Comparison of ENCODE assay signal across 8 mouse cellular contexts in genomic region chr8:88200724-88201495, GRCm38 (mm10). TPM values are rescaled to one million over a fixed set of nuclear protein-coding genes. Genes with fewer than 3 reads are reported as not detected.
A peak's percentile ranks its signal among the peaks of the same experiment; 100 is the strongest.
DNase-seq lines count a peak whose midpoint lies in the region; ATAC-seq and TF ChIP-seq lines count a peak whose summit lies in the region.

No protein-coding gene starts in this region.

- peak overlapping the region; percentile 2 for H3K27ac ChIP-seq in kidney, adult 2 months (ENCODE audit: insufficient read depth, low read depth, low read length)
- no peak overlapping the region for H3K27ac ChIP-seq in MEL (ENCODE audit: control insufficient read depth, low read depth, low read length)
- H3K27ac ChIP-seq in forebrain, embryonic 13.5 days: no peak overlapping the region
- no peak overlapping the region for H3K27ac ChIP-seq in limb, embryonic 15.5 days

- peaks cover 51% of the 10 kb centered on the region for H3K79me2 ChIP-seq in MEL (ENCODE audit: control insufficient read depth, insufficient read depth, low read length, poor library complexity)

- DNase-seq in kidney, adult 2 months: no peak
- DNase-seq in kidney, postnatal 25 days: no peak
- peak; percentile 30 for DNase-seq in MEL (ENCODE audit: low read depth, low spot score)
- peak; percentile 7 for DNase-seq in splenic B cell, adult 2 months (ENCODE audit: low read depth, low spot score)
- DNase-seq in adrenal gland, adult 8-10 months: no peak
- DNase-seq in frontal cortex, adult 2 months (ENCODE audit: extremely low spot score in 1 of 2, low spot score in 1 of 2): no peak

- peak overlapping the region; percentile 89 for H3K9ac ChIP-seq in MEL (ENCODE audit: control insufficient read depth, low read depth, low read length, poor library complexity, severe bottlenecking)
- peak overlapping the region; percentile 91 for H3K9ac ChIP-seq in forebrain, embryonic 13.5 days
- H3K9ac ChIP-seq in limb, embryonic 15.5 days: no peak overlapping the region

- H3K36me3 ChIP-seq in kidney, adult 2 months (ENCODE audit: control insufficient read depth, insufficient read depth, low read length): no peaks in the 10 kb centered on the region
- H3K36me3 ChIP-seq in MEL (ENCODE audit: control insufficient read depth in 1 of 2, insufficient read depth in 2 of 2, low read length in 2 of 2): peaks cover 2 to 15% of the 10 kb centered on the region in 2 experiments; a peak in 3 of 4 replicates
- H3K36me3 ChIP-seq in forebrain, embryonic 13.5 days (ENCODE audit: poor library complexity, severe bottlenecking): peaks cover 1% of the 10 kb centered on the region; the same call in 1 of the 2 replicates
- peaks cover 4% of the 10 kb centered on the region; the same call in 1 of the 2 replicates for H3K36me3 ChIP-seq in limb, embryonic 15.5 days
- H3K36me3 ChIP-seq in splenic B cell, adult 2 months (ENCODE audit: control insufficient read depth, insufficient read depth, low read length, poor library complexity, severe bottlenecking): no peaks in the 10 kb centered on the region; the same call in 1 of the 2 replicates

- no peak for TF ChIP-seq CTCF in kidney, adult 2 months (conservative IDR thresholded peaks at IDR 0.05; ENCODE audit: insufficient read depth, insufficient read length, low read depth, low read length)
- TF ChIP-seq CTCF in MEL (IDR thresholded peaks at IDR 0.05 in 2 of 3, conservative IDR thresholded peaks at IDR 0.05 in 1 of 3; ENCODE audit: control insufficient read depth in 1 of 3, insufficient read depth in 1 of 3, low read depth in 2 of 3, low read length in 3 of 3, poor library complexity in 1 of 3, severe bottlenecking in 1 of 3): no peak

- no peak for ATAC-seq in forebrain, embryonic 13.5 days
- ATAC-seq in limb, embryonic 15.5 days (ENCODE audit: insufficient number of reproducible peaks, low FRiP score, low TSS enrichment, low read depth): no peak

- 5% methylated on average over 10 of the region's 10 CpGs for WGBS in kidney, adult 2 months
- WGBS in forebrain, embryonic 13.5 days: 18% methylated on average over 10 of the region's 10 CpGs
- 12% methylated on average over 10 of the region's 10 CpGs for WGBS in limb, embryonic 15.5 days

- no peaks in the 10 kb centered on the region for H3K9me3 ChIP-seq in MEL (replicated peaks; ENCODE audit: insufficient read depth, low read length)
- H3K9me3 ChIP-seq in forebrain, embryonic 13.5 days (replicated peaks): no peaks in the 10 kb centered on the region
- no peaks in the 10 kb centered on the region for H3K9me3 ChIP-seq in limb, embryonic 15.5 days

- peaks cover 35% of the 10 kb centered on the region for H3K4me1 ChIP-seq in kidney, adult 2 months (ENCODE audit: control insufficient read depth, insufficient read depth, low read length)
- H3K4me1 ChIP-seq in MEL (ENCODE audit: control insufficient read depth in 1 of 2, insufficient read depth in 2 of 2, low read length in 2 of 2): peaks cover 5 to 17% of the 10 kb centered on the region in 2 experiments
- peaks cover 49% of the 10 kb centered on the region for H3K4me1 ChIP-seq in forebrain, embryonic 13.5 days
- H3K4me1 ChIP-seq in limb, embryonic 15.5 days: peaks cover 24% of the 10 kb centered on the region

- H3K4me3 ChIP-seq in kidney, adult 2 months (ENCODE audit: insufficient read depth, low read depth, low read length): peak overlapping the region; percentile 92
- peak overlapping the region; percentile 86 for H3K4me3 ChIP-seq in MEL (ENCODE audit: control insufficient read depth in 1 of 2, insufficient read depth in 1 of 2, low read depth in 2 of 2, low read length in 2 of 2)
- peak overlapping the region; percentile 92 for H3K4me3 ChIP-seq in forebrain, embryonic 13.5 days
- peak overlapping the region; percentile 90 for H3K4me3 ChIP-seq in limb, embryonic 15.5 days

- no peaks in the 10 kb centered on the region for H3K27me3 ChIP-seq in kidney, adult 2 months (replicated peaks; ENCODE audit: control insufficient read depth, insufficient read depth, low read length)
- H3K27me3 ChIP-seq in MEL (ENCODE audit: control insufficient read depth in 1 of 2, insufficient read depth in 2 of 2, low read length in 2 of 2): no peaks in the 10 kb centered on the region
- no peaks in the 10 kb centered on the region for H3K27me3 ChIP-seq in forebrain, embryonic 13.5 days
- no peaks in the 10 kb centered on the region for H3K27me3 ChIP-seq in limb, embryonic 15.5 days
- H3K27me3 ChIP-seq in splenic B cell, adult 2 months (ENCODE audit: control insufficient read depth, insufficient read depth, low read length, poor library complexity, severe bottlenecking): no peaks in the 10 kb centered on the region

- peak overlapping the region; percentile 94 for H3K4me2 ChIP-seq in forebrain, embryonic 13.5 days
- H3K4me2 ChIP-seq in limb, embryonic 15.5 days: peak overlapping the region; percentile 96

- no peak for TF ChIP-seq RAD21 in MEL (IDR thresholded peaks at IDR 0.05; ENCODE audit: low read depth, low read length)

- TF ChIP-seq POLR2A in kidney, adult 2 months (IDR thresholded peaks at IDR 0.05; ENCODE audit: low read depth, low read length): no peak
- TF ChIP-seq POLR2A in MEL (IDR thresholded peaks at IDR 0.05; ENCODE audit: control insufficient read depth in 1 of 2, insufficient read depth in 1 of 2, low read depth in 1 of 2, low read length in 2 of 2, poor library complexity in 1 of 2): no peak

- no peak for TF ChIP-seq EP300 in MEL (IDR thresholded peaks at IDR 0.05; ENCODE audit: low read depth in 1 of 2, low read length in 2 of 2)

TF ChIP-seq in MEL, 35 proteins besides CTCF, POLR2A, EP300 and RAD21:
- TF ChIP-seq ELF1 (IDR thresholded peaks at IDR 0.05; ENCODE audit: low read depth, low read length): no peak
- TF ChIP-seq MYC (IDR thresholded peaks at IDR 0.05; ENCODE audit: low read depth, low read length): no peak
- no peak for TF ChIP-seq MXI1 (IDR thresholded peaks at IDR 0.05; ENCODE audit: low read depth, low read length)
- no peak for TF ChIP-seq MAFK (IDR thresholded peaks at IDR 0.05; ENCODE audit: borderline replicate concordance, low read depth, low read length)
- no peak for TF ChIP-seq MAX (IDR thresholded peaks at IDR 0.05; ENCODE audit: low read length)
- TF ChIP-seq CHD1 (IDR thresholded peaks at IDR 0.05; ENCODE audit: low read depth, low read length): no peak
- TF ChIP-seq POLR2AphosphoS5 (IDR thresholded peaks at IDR 0.05; ENCODE audit: borderline replicate concordance, low read depth, low read length): no peak
- TF ChIP-seq SMC3 (IDR thresholded peaks at IDR 0.05; ENCODE audit: low read depth, low read length): no peak
- TF ChIP-seq E2F4 (IDR thresholded peaks at IDR 0.05; ENCODE audit: borderline replicate concordance, low read depth, low read length): no peak
- no peak for TF ChIP-seq ETS1 (IDR thresholded peaks at IDR 0.05; ENCODE audit: low read depth, low read length)
- no peak for TF ChIP-seq TCF12 (IDR thresholded peaks at IDR 0.05; ENCODE audit: low read depth, low read length)
- TF ChIP-seq SIN3A (IDR thresholded peaks at IDR 0.05; ENCODE audit: low read length): no peak
- no peak for TF ChIP-seq JUND (IDR thresholded peaks at IDR 0.05; ENCODE audit: low read depth, low read length)
- TF ChIP-seq GATA1 (IDR thresholded peaks at IDR 0.05; ENCODE audit: low read depth, low read length): no peak
- no peak for TF ChIP-seq HCFC1 (IDR thresholded peaks at IDR 0.05; ENCODE audit: low read depth, low read length)
- TF ChIP-seq ZMIZ1 (IDR thresholded peaks at IDR 0.05; ENCODE audit: low read depth, low read length): no peak
- no peak for TF ChIP-seq GABPA (IDR thresholded peaks at IDR 0.05; ENCODE audit: low read depth, low read length)
- no peak for TF ChIP-seq MAZ (IDR thresholded peaks at IDR 0.05; ENCODE audit: low read depth, low read length)
- no peak for TF ChIP-seq KAT2A (conservative IDR thresholded peaks at IDR 0.05; ENCODE audit: low read depth, low read length)

RNA-seq across cellular contexts. Expression of gene Tent4b, which starts 1.9 kb away (rescaled TPM):
- 26.5 and 28.8 TPM in 2 replicates for polyA plus RNA-seq in kidney, adult 2 months (2012; rRNA removed)
- 25.9 and 28.7 TPM in 2 replicates for total RNA-seq in MEL (2012; rRNA removed)
- polyA plus RNA-seq in MEL (2012; ENCODE audit: insufficient read depth in 1 of 2, insufficient read length in 2 of 2, low read depth in 1 of 2, low replicate concordance in 2 of 2, missing spikeins in 1 of 2): 10 to 100 TPM in 1 of 2 experiments, not detected in 1; 45.3 TPM
- polyA plus RNA-seq in forebrain, embryonic 13.5 days (2015; fragmentation: Nextera tagmentation; extraction: Ambion mirVana): 7.4 and 8.3 TPM in 2 replicates
- 5.8 and 7.3 TPM in 2 replicates for polyA plus RNA-seq in limb, embryonic 15.5 days (2015; fragmentation: Nextera tagmentation; extraction: Ambion mirVana)
- 10 to 100 TPM; 29.1 to 39.6 (median 34.1) TPM for total RNA-seq in adrenal gland, adult 8-10 months (2022)
- 30.9 and 31.2 TPM in 2 replicates for polyA plus RNA-seq in frontal cortex, adult 2 months (2012; rRNA removed)

Comparison
In these comparisons a context has a peak if more than half of its experiments do, and no peak if none do; other contexts are left out.
1. DNase-seq: peak in MEL (single experiment) and splenic B cell, adult 2 months (single experiment); none in kidney, adult 2 months (single experiment), kidney, postnatal 25 days (0 of 2), adrenal gland, adult 8-10 months (single experiment) and frontal cortex, adult 2 months (0 of 2).
2. Peak in every context shown above with its lines, with median percentiles within 50 percentile points of each other: H3K4me3 ChIP-seq.